Mouse (Mus musculus) forebrain, embryonic 16.5 days (tissue): ENCODE measurements around the gene Scly. TPM values are rescaled to one million over a fixed set of nuclear protein-coding genes. Genes with fewer than 3 reads are reported as not detected.

Source experiments
- ATAC-seq: fragments of 200-750 bp; cut with Nextera tagmentation; 2 replicates; pipeline ENCODE4 v1.8.0; 2017; ENCODE audit warnings: mild to moderate bottlenecking, moderate library complexity
- H3K27ac ChIP-seq: fragments of 300-500 bp; sonication (generic); 2 replicates; pipeline ENCODE4 v1.5.1; 2014; ENCODE audit warnings: low read length, control low read depth
- H3K27me3 ChIP-seq: fragments of 300-500 bp; sonication (generic); replicated peaks from 2 replicates; pipeline ENCODE4 v1.6.1; 2014; ENCODE audit warnings: low read length; ENCODE audit not compliant: control insufficient read depth, insufficient read depth
- H3K36me3 ChIP-seq: fragments of 300-500 bp; sonication (generic); 2 replicates; pipeline ENCODE4 v1.6.1; 2014; ENCODE audit not compliant: control insufficient read depth, insufficient read depth
- H3K4me1 ChIP-seq: fragments of 300-500 bp; sonication (generic); replicated peaks from 2 replicates; pipeline ENCODE4 v1.6.1; 2014; ENCODE audit warnings: low read length; ENCODE audit not compliant: control insufficient read depth, insufficient read depth
- H3K4me2 ChIP-seq: fragments of 300-500 bp; sonication (generic); 2 replicates; pipeline ENCODE4 v1.6.1; 2014; ENCODE audit warnings: mild to moderate bottlenecking, low read length, control low read depth
- H3K4me3 ChIP-seq: fragments of 300-500 bp; sonication (generic); replicated peaks from 2 replicates; pipeline ENCODE4 v1.5.1; 2014; ENCODE audit warnings: mild to moderate bottlenecking, low read length, control low read depth
- H3K9ac ChIP-seq: fragments of 300-500 bp; sonication (generic); replicated peaks from 2 replicates; pipeline ENCODE4 v1.6.1; 2014; ENCODE audit warnings: low read depth, low read length, control low read depth
- H3K9me3 ChIP-seq: fragments of 300-500 bp; sonication (generic); 2 replicates; pipeline ENCODE4 v1.6.1; 2016; ENCODE audit warnings: low read length; ENCODE audit not compliant: control insufficient read depth
- WGBS: fragments of 180-500 bp; shearing (Covaris S2); extraction: QIAGEN DNeasy Blood & Tissue Kit; methylation state at CpG from one replicate; pipeline ENCODE4 v1.1.7; 2014; 5-methylcytosine and 5-hydroxymethylcytosine counted together
- polyA plus RNA-seq: library from polyadenylated mRNA; unstranded; fragments of >200 nt; fragmentation: Nextera tagmentation; extraction: Ambion mirVana; gene quantifications from 2 replicates; pipeline ENCODE4 v1.2.1, GENCODE M21; 2015

The Scly gene
- polyA plus RNA-seq, 1 experiment from 2014 or later = 9.3 TPM

GRCm38 (mm10) chr1:91295544-91295943 is 2.6 kb upstream of the Scly start:
- no peak overlapping the region for H3K27ac ChIP-seq
- H3K36me3 ChIP-seq = no peaks in the 10 kb centered on the region
- H3K27me3 ChIP-seq = no peaks in the 10 kb centered on the region
- no peak overlapping the region for H3K4me2 ChIP-seq
- no peaks in the 10 kb centered on the region for H3K9me3 ChIP-seq
- peaks cover 10% of the 10 kb centered on the region for H3K4me1 ChIP-seq
- ATAC-seq = no peak
- WGBS = 97% methylated on average over 6 of the region's 6 CpGs
- H3K4me3 ChIP-seq = no peak overlapping the region
- H3K9ac ChIP-seq = no peak overlapping the region

GRCm38 (mm10) chr1:91299026-91299706 is 1.0 kb downstream of the Scly start:
- Histone ChIP-seq H3K4me3 (peak overlapping the region; percentile 85), H3K9ac (peak overlapping the region; percentile 48), H3K27me3 (no peaks in the 10 kb centered on the region)

GRCm38 (mm10) chr1:91299707-91300426 is 1.7 kb downstream of the Scly start:
- H3K9ac ChIP-seq = no peak overlapping the region
- H3K4me3 ChIP-seq = no peak overlapping the region
- H3K9me3 ChIP-seq = no peaks in the 10 kb centered on the region
- H3K4me2 ChIP-seq = no peak overlapping the region
- H3K27ac ChIP-seq = no peak overlapping the region
- no peaks in the 10 kb centered on the region for H3K27me3 ChIP-seq
- WGBS = 84% methylated on average over 4 of the region's 5 CpGs
- no peaks in the 10 kb centered on the region for H3K36me3 ChIP-seq
- H3K4me1 ChIP-seq = peaks cover 10% of the 10 kb centered on the region
- ATAC-seq = no peak

More at GRCm38 (mm10) chr1:91299026-91299706, 1.0 kb downstream of the Scly start:
- no peaks in the 10 kb centered on the region for H3K9me3 ChIP-seq
- H3K4me2 ChIP-seq = peak overlapping the region; percentile 76
- ATAC-seq = no peak
- WGBS = 85% methylated on average over 13 of the region's 13 CpGs
- no peaks in the 10 kb centered on the region for H3K36me3 ChIP-seq
- H3K4me1 ChIP-seq = peaks cover 10% of the 10 kb centered on the region
- no peak overlapping the region for H3K27ac ChIP-seq

GRCm38 (mm10) chr1:91301206-91301920 is 3.2 kb downstream of the Scly start:
- Histone ChIP-seq H3K9ac (no peak overlapping the region), H3K9me3 (no peaks in the 10 kb centered on the region), H3K4me3 (no peak overlapping the region), H3K27ac (no peak overlapping the region), H3K36me3 (0 out of 2 replicates have a peak, but pooled peaks cover 2% of the 10 kb centered on the region), H3K4me1 (peaks cover 10% of the 10 kb centered on the region), H3K4me2 (no peak overlapping the region), H3K27me3 (no peaks in the 10 kb centered on the region)
- WGBS = 92% methylated on average over 3 of the region's 3 CpGs
- no peak for ATAC-seq

- 0 out of 2 replicates have a peak, but pooled peaks cover 2% of the 10 kb centered on the region for H3K36me3 ChIP-seq
- H3K27me3 ChIP-seq = no peaks in the 10 kb centered on the region
- 90% methylated on average over 3 of the region's 3 CpGs for WGBS
- no peak overlapping the region for H3K9ac ChIP-seq
- no peak overlapping the region for H3K27ac ChIP-seq
- no peak overlapping the region for H3K4me2 ChIP-seq
- peaks cover 10% of the 10 kb centered on the region for H3K4me1 ChIP-seq
- H3K9me3 ChIP-seq = no peaks in the 10 kb centered on the region
- ATAC-seq = no peak
- no peak overlapping the region for H3K4me3 ChIP-seq
These were observed 3.9 kb downstream of the Scly start for GRCm38 (mm10) chr1:91302021-91302420.

- WGBS = 93% methylated on average over 4 of the region's 4 CpGs
These were observed 6.5 kb downstream of the Scly start for GRCm38 (mm10) chr1:91304621-91305020.

GRCm38 (mm10) chr1:91309366-91310085 is 11.4 kb downstream of the Scly start:
- Histone ChIP-seq H3K4me2 (no peak overlapping the region), H3K27me3 (no peaks in the 10 kb centered on the region), H3K27ac (no peak overlapping the region), H3K36me3 (0 out of 2 replicates have a peak, but pooled peaks cover 5% of the 10 kb centered on the region), H3K9me3 (no peaks in the 10 kb centered on the region), H3K4me3 (no peak overlapping the region), H3K9ac (no peak overlapping the region), H3K4me1 (0 out of 2 replicates have a peak, but pooled peaks cover 3% of the 10 kb centered on the region)
- no peak for ATAC-seq
- 93% methylated on average over 13 of the region's 13 CpGs for WGBS

More at GRCm38 (mm10) chr1:91304621-91305020, 6.5 kb downstream of the Scly start:
- ATAC-seq = no peak
- no peak overlapping the region for H3K4me2 ChIP-seq
- no peak overlapping the region for H3K27ac ChIP-seq
- no peaks in the 10 kb centered on the region for H3K4me1 ChIP-seq
- no peaks in the 10 kb centered on the region for H3K9me3 ChIP-seq
- no peak overlapping the region for H3K4me3 ChIP-seq
- no peaks in the 10 kb centered on the region for H3K27me3 ChIP-seq
- H3K36me3 ChIP-seq = 0 out of 2 replicates have a peak, but pooled peaks cover 2% of the 10 kb centered on the region
- no peak overlapping the region for H3K9ac ChIP-seq

GRCm38 (mm10) chr1:91312273-91312672 is 14.1 kb downstream of the Scly start:
- Histone ChIP-seq H3K9ac (no peak overlapping the region), H3K9me3 (no peaks in the 10 kb centered on the region), H3K4me3 (no peak overlapping the region), H3K4me2 (no peak overlapping the region), H3K36me3 (0 out of 2 replicates have a peak, but pooled peaks cover 3% of the 10 kb centered on the region), H3K27ac (no peak overlapping the region), H3K4me1 (0 out of 2 replicates have a peak, but pooled peaks cover 3% of the 10 kb centered on the region), H3K27me3 (no peaks in the 10 kb centered on the region)
- ATAC-seq = no peak
- WGBS = 92% methylated on average over 4 of the region's 4 CpGs
